Mouse (Mus musculus) inflammation-experienced regulatory T-cells, adult 16 weeks (primary cell): ENCODE results near the gene Tmprss4. TPM values are rescaled to one million over a fixed set of nuclear protein-coding genes. Genes with fewer than 3 reads are reported as not detected.

Experiments
- polyA plus RNA-seq: library from polyadenylated mRNA; unstranded; fragments of 100-300 nt; shearing (Covaris generic); gene quantifications from one replicate; pipeline ENCODE4 v1.2.1, GENCODE M21; 2017

Tmprss4 gene
- not detected for polyA plus RNA-seq

GRCm38 (mm10) chr9:45203797-45204410, at the start of gene Tmprss4:
Gene Tmprss4, minus strand, starts transcription at chr9:45204092.

GRCm38 (mm10) chr9:45181770-45182169, 22.1 kb downstream of the Tmprss4 start, which contains the start of gene BC049352:
Gene BC049352, plus strand, starts transcription at chr9:45182007.

GRCm38 (mm10) chr9:45138191-45139032, 65.5 kb downstream of the Tmprss4 start, which contains the start of gene Scn4b:
Gene Scn4b, plus strand, starts transcription at chr9:45138395.

Other genes starting within 250 kb of the Tmprss4 start
- 52.2 TPM for gene Ube4a, start 238.5 kb downstream of the Tmprss4 start, polyA plus RNA-seq
- 1,480 TPM for gene Cd3g, start 223.7 kb downstream of the Tmprss4 start, polyA plus RNA-seq
- gene Cd3d, start 222.3 kb downstream of the Tmprss4 start, polyA plus RNA-seq: 967 TPM
- gene Cd3e, start 194.5 kb downstream of the Tmprss4 start, polyA plus RNA-seq: 1,516 TPM
- 0.23 TPM for gene Mpzl2, start 164.3 kb downstream of the Tmprss4 start, polyA plus RNA-seq
- gene Mpzl3, start 148.9 kb downstream of the Tmprss4 start, polyA plus RNA-seq: 18.6 TPM
- 4.9 TPM for gene Jaml, start 124.9 kb downstream of the Tmprss4 start, polyA plus RNA-seq
- not detected for gene Scn2b, start 86.3 kb downstream of the Tmprss4 start, polyA plus RNA-seq
- 0.11 TPM for gene Scn4b, start 65.7 kb downstream of the Tmprss4 start, polyA plus RNA-seq
- 1.3 TPM for gene BC049352, start 22.1 kb downstream of the Tmprss4 start, polyA plus RNA-seq
- gene Il10ra, start 65.1 kb upstream of the Tmprss4 start, polyA plus RNA-seq: 107 TPM
- 0.61 TPM for gene Tmprss13, start 115.0 kb upstream of the Tmprss4 start, polyA plus RNA-seq
- 0.22 TPM for gene Fxyd6, start 166.1 kb upstream of the Tmprss4 start, polyA plus RNA-seq
- not detected for gene Fxyd2, start 195.6 kb upstream of the Tmprss4 start, polyA plus RNA-seq
- gene Dscaml1, start 222.5 kb upstream of the Tmprss4 start, polyA plus RNA-seq: 0.37 TPM